Mouse (Mus musculus): Measurements from ENCODE around the gene Lysmd1.

- TF ChIP-seq ZNF384 (IDR thresholded peaks at IDR 0.05; ENCODE audit: low read depth, low read length) (no peak), MAFK (IDR thresholded peaks at IDR 0.05; ENCODE audit: insufficient read depth, low read depth, low read length) (no peak)
Measured at GRCm38 (mm10) chr3:95181841-95182240, 48.0 kb downstream of the Lysmd1 start.
